Mouse (Mus musculus) erythroblast, embryonic 14.5 days (primary cell): Measurements from ENCODE around the gene Gm20517.

ENCODE experiments used
- GATA1 ChIP-seq: IDR thresholded peaks from 2 replicates; pipeline ENCODE4 v1.6.1; 2012; ENCODE audit warnings: low read length, inconsistent platforms, mixed read lengths
- TAL1 ChIP-seq: IDR thresholded peaks from 3 replicates; pipeline ENCODE4 v1.6.1; 2012; ENCODE audit warnings: low read length, inconsistent platforms, mixed read lengths

GRCm38 (mm10) chr17:47602289-47602688 lies 9.1 kb upstream of the Gm20517 start:
- TF ChIP-seq GATA1 (no peak), TAL1 (no peak)
